Mouse (Mus musculus): ENCODE data around the gene Insig1. TPM values are rescaled to one million over a fixed set of nuclear protein-coding genes. Genes with fewer than 3 reads are reported as not detected.

The Insig1 gene
- polyA plus RNA-seq, 1 experiment from 2014 or later, result 48.5 TPM

DNA sequence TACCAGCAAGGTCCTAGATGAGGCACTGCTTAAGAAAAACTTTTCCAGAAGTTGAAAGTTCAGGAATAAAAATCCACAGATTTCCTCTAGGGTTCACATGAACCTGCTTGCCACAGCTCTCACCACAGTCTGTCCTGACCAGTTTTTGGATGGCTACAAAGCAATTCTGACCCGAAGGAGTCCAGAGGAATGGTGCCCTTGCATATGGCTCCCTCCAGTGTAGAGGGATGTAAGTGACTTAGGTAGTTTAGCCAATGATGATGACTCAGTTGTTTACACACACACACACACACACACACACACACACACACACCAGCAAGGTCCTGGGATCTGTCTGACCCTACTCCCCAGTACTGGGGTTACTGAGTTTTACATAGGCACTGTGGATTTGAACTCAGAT lies 19.4 kb downstream of the Insig1 start:
- Histone ChIP-seq H3K9me3 (replicated peaks) (no peaks in the 10 kb centered on the region), H3K27me3 (no peaks in the 10 kb centered on the region), H3K36me3 (no peaks in the 10 kb centered on the region), H3K4me1 (no peaks in the 10 kb centered on the region), H3K27ac (replicated peaks) (no peak overlapping the region), H3K4me2 (replicated peaks) (no peak overlapping the region), H3K4me3 (replicated peaks) (no peak overlapping the region), H3K9ac (no peak overlapping the region)
- WGBS, result 39% methylated on average over 1 of the region's 1 CpGs
- ATAC-seq (ENCODE audit: insufficient number of reproducible peaks, low FRiP score, low TSS enrichment, low read depth), result no peak

DNA sequence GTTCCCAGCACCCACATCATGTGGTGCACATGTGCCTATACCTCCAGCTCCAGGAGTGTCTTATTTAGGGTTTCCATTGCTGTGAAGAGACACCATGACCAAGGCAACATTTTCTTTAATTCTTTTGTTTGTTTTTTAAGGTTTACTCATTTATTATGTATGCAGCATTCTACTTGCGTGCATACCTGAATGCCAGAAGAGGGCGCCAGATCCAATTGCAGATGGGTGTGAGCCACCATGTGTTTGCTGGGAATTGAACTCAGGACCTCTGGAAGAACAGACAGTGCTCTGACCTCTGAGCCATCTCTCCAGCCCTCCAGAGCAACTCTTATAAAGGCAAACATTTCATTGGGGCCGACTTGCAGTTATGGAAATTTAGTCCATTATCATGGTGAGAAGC lies 21.2 kb downstream of the Insig1 start:
- Histone ChIP-seq H3K27ac (replicated peaks) (no peak overlapping the region), H3K4me3 (replicated peaks) (no peak overlapping the region), H3K4me2 (replicated peaks) (no peak overlapping the region), H3K27me3 (peaks cover 3% of the 10 kb centered on the region; the same call in 1 of the 2 replicates), H3K36me3 (no peaks in the 10 kb centered on the region), H3K9me3 (replicated peaks) (no peaks in the 10 kb centered on the region), H3K9ac (no peak overlapping the region), H3K4me1 (no peaks in the 10 kb centered on the region)
- WGBS, result 87% methylated on average over 3 of the region's 3 CpGs
- no peak for ATAC-seq (ENCODE audit: insufficient number of reproducible peaks, low FRiP score, low TSS enrichment, low read depth)

- H3K27ac ChIP-seq (replicated peaks), result no peak overlapping the region
- H3K4me1 ChIP-seq, result no peaks in the 10 kb centered on the region
- H3K4me3 ChIP-seq (replicated peaks), result no peak overlapping the region
- H3K9ac ChIP-seq, result no peak overlapping the region
- 20% methylated on average over 4 of the region's 4 CpGs for WGBS
- no peak for ATAC-seq (ENCODE audit: insufficient number of reproducible peaks, low FRiP score, low TSS enrichment, low read depth)
- no peaks in the 10 kb centered on the region for H3K9me3 ChIP-seq (replicated peaks)
- H3K36me3 ChIP-seq, result no peaks in the 10 kb centered on the region
- peaks cover 3% of the 10 kb centered on the region; the same call in 1 of the 2 replicates for H3K27me3 ChIP-seq
- no peak overlapping the region for H3K4me2 ChIP-seq (replicated peaks)
These were observed 22.7 kb downstream of the Insig1 start for GRCm38 (mm10) chr5:28093874-28094273.

- Histone ChIP-seq H3K9me3 (replicated peaks) (no peaks in the 10 kb centered on the region), H3K27ac (replicated peaks) (no peak overlapping the region), H3K9ac (no peak overlapping the region), H3K4me2 (replicated peaks) (no peak overlapping the region), H3K27me3 (peaks cover 3% of the 10 kb centered on the region; the same call in 1 of the 2 replicates), H3K4me1 (no peaks in the 10 kb centered on the region), H3K4me3 (replicated peaks) (no peak overlapping the region), H3K36me3 (no peaks in the 10 kb centered on the region)
- ATAC-seq (ENCODE audit: insufficient number of reproducible peaks, low FRiP score, low TSS enrichment, low read depth), result no peak
- WGBS, result 71% methylated on average over 3 of the region's 3 CpGs
These were observed 23.2 kb downstream of the Insig1 start for GRCm38 (mm10) chr5:28094393-28094792.

- Histone ChIP-seq H3K36me3 (no peaks in the 10 kb centered on the region), H3K4me1 (no peaks in the 10 kb centered on the region), H3K9me3 (replicated peaks) (no peaks in the 10 kb centered on the region), H3K9ac (no peak overlapping the region), H3K27me3 (peaks cover 3% of the 10 kb centered on the region; the same call in 1 of the 2 replicates), H3K27ac (replicated peaks) (no peak overlapping the region), H3K4me3 (replicated peaks) (no peak overlapping the region), H3K4me2 (replicated peaks) (no peak overlapping the region)
- ATAC-seq (ENCODE audit: insufficient number of reproducible peaks, low FRiP score, low TSS enrichment, low read depth), result no peak
- WGBS, result 68% methylated on average over 6 of the region's 6 CpGs
These were observed 23.7 kb downstream of the Insig1 start for GRCm38 (mm10) chr5:28094846-28095245.

DNA sequence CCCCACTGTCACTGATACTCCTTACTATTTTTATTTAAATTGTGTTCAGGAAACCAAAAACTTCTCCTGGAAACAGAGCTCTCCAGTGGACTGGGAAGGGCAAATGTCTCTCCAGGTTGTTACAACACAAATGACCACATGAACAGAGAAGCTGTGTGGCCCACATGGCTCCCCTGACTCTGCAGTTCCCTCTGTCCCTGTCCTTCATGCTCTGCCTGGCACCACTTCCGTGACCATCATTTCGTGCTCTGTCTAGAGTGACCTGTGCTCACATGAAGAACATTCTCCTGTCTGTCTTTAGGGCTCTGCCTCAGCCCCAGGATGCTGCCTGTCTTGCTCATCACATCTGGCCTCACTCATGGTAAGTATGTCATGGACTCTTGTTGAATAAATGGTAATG lies 24.5 kb downstream of the Insig1 start:
- no peak overlapping the region for H3K4me3 ChIP-seq (replicated peaks)
- no peaks in the 10 kb centered on the region for H3K9me3 ChIP-seq (replicated peaks)
- ATAC-seq (ENCODE audit: insufficient number of reproducible peaks, low FRiP score, low TSS enrichment, low read depth), result no peak
- no peak overlapping the region for H3K9ac ChIP-seq
- H3K4me1 ChIP-seq, result no peaks in the 10 kb centered on the region
- H3K36me3 ChIP-seq, result no peaks in the 10 kb centered on the region
- H3K4me2 ChIP-seq (replicated peaks), result no peak overlapping the region
- H3K27me3 ChIP-seq, result peaks cover 3% of the 10 kb centered on the region; the same call in 1 of the 2 replicates
- WGBS, result 71% methylated on average over 2 of the region's 2 CpGs
- no peak overlapping the region for H3K27ac ChIP-seq (replicated peaks)

GRCm38 (mm10) chr5:28106966-28107365 lies 35.8 kb downstream of the Insig1 start:
- H3K4me2 ChIP-seq (replicated peaks), result no peak overlapping the region
- WGBS, result 79% methylated on average over 4 of the region's 4 CpGs
- H3K27ac ChIP-seq (replicated peaks), result no peak overlapping the region
- no peak overlapping the region for H3K4me3 ChIP-seq (replicated peaks)
- H3K4me1 ChIP-seq, result no peaks in the 10 kb centered on the region
- H3K27me3 ChIP-seq, result no peaks in the 10 kb centered on the region
- ATAC-seq (ENCODE audit: insufficient number of reproducible peaks, low FRiP score, low TSS enrichment, low read depth), result no peak
- H3K36me3 ChIP-seq, result no peaks in the 10 kb centered on the region
- no peak overlapping the region for H3K9ac ChIP-seq
- no peaks in the 10 kb centered on the region for H3K9me3 ChIP-seq (replicated peaks)

DNA sequence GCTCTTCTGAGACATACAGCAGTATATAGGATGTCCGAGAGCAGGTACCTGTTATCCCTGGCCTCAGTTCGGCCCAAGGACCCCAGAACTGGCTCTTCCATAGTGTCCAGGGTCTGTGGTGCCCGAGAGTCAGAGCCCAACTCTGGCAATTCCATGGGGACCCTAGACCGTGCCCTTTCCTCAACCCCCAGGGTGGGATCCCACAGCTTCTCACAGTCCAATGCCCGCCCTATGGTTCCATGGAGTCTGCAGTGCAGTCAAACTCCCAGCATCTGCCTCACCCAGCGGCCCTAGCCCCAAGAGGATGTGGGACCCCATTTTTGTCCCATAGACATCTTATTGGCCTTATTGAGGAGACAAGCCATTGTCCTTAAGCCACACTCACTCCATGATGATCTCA lies 36.8 kb downstream of the Insig1 start:
- Histone ChIP-seq H3K36me3 (no peaks in the 10 kb centered on the region), H3K9me3 (replicated peaks) (no peaks in the 10 kb centered on the region), H3K27ac (replicated peaks) (no peak overlapping the region), H3K4me3 (replicated peaks) (no peak overlapping the region), H3K9ac (no peak overlapping the region), H3K4me1 (no peaks in the 10 kb centered on the region), H3K27me3 (no peaks in the 10 kb centered on the region), H3K4me2 (replicated peaks) (no peak overlapping the region)
- 84% methylated on average over 6 of the region's 6 CpGs for WGBS
- no peak for ATAC-seq (ENCODE audit: insufficient number of reproducible peaks, low FRiP score, low TSS enrichment, low read depth)

DNA sequence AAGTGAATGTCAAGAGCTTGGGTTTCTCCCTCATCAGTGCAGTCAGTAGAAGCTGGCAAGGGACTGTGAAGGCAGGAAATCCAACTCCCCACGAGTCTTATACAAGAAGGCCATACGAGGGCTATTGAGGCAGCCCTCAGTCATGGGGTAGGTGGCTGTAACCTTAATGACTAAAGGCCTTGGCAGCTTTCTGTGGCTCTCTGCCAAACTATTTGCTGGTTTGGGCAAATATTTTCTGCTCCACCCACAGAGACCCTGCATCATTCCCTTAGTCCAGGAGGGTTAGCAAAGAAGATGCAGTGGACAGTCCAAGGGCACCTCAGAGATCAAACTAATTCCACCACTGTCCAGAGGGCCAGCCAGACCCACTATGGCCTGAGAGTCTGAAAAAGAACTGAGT lies 39.7 kb downstream of the Insig1 start:
- no peaks in the 10 kb centered on the region for H3K4me1 ChIP-seq
- no peak overlapping the region for H3K4me2 ChIP-seq (replicated peaks)
- H3K27ac ChIP-seq (replicated peaks), result no peak overlapping the region
- peaks cover 4% of the 10 kb centered on the region; the same call in 1 of the 2 replicates for H3K27me3 ChIP-seq
- ATAC-seq (ENCODE audit: insufficient number of reproducible peaks, low FRiP score, low TSS enrichment, low read depth), result no peak
- H3K9ac ChIP-seq, result no peak overlapping the region
- no peaks in the 10 kb centered on the region for H3K9me3 ChIP-seq (replicated peaks)
- WGBS, result 57% methylated on average over 2 of the region's 2 CpGs
- no peaks in the 10 kb centered on the region for H3K36me3 ChIP-seq
- no peak overlapping the region for H3K4me3 ChIP-seq (replicated peaks)

GRCm38 (mm10) chr5:28117251-28117880 lies 46.2 kb downstream of the Insig1 start:
- 5% methylated on average over 13 of the region's 13 CpGs for WGBS
- Histone ChIP-seq H3K9ac (no peak overlapping the region), H3K36me3 (no peaks in the 10 kb centered on the region), H3K4me1 (peaks cover 7% of the 10 kb centered on the region; the same call in 1 of the 2 replicates), H3K4me3 (replicated peaks) (no peak overlapping the region), H3K27ac (replicated peaks) (no peak overlapping the region), H3K27me3 (peaks cover 63% of the 10 kb centered on the region), H3K4me2 (replicated peaks) (no peak overlapping the region), H3K9me3 (replicated peaks) (no peaks in the 10 kb centered on the region)
- ATAC-seq (ENCODE audit: insufficient number of reproducible peaks, low FRiP score, low TSS enrichment, low read depth), result no peak

DNA sequence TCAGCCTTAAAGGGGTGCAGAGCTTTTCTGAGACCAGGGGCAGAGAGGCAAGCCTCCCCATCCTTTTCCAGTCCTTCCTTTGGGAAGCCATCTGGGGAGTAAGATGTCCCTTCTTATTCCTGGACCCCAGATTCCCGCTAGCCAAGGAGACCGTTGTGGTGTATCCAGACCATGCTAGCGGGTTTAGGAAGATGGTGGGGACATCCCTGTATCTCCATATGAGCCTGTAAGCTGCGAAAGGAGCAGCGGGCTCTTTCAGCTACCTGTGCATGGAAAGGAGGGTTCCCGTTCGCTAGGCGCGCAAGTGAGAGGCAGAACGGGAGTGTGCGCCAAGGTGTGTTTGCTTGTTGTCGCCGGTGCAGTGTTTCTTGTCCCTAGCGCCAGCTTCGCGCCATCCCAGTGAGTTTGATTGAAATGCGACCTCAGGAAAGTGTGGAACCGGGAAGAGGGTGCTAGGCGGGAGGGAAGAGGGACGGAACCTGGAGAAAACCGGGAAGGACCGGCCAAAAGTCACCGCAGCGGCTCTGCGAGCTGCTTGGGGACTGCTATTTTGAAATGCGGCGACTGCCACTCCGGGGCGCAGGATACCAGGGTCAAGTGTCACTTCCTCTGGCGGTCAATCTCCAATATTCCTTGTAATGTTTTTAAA lies 46.8 kb downstream of the Insig1 start:
- H3K9me3 ChIP-seq (replicated peaks), result no peaks in the 10 kb centered on the region
- ATAC-seq (ENCODE audit: insufficient number of reproducible peaks, low FRiP score, low TSS enrichment, low read depth), result no peak
- H3K27me3 ChIP-seq, result peaks cover 68% of the 10 kb centered on the region
- H3K27ac ChIP-seq (replicated peaks), result no peak overlapping the region
- no peaks in the 10 kb centered on the region for H3K36me3 ChIP-seq
- no peak overlapping the region for H3K9ac ChIP-seq
- peaks cover 8% of the 10 kb centered on the region; the same call in 1 of the 2 replicates for H3K4me1 ChIP-seq
- WGBS, result under 1% methylated on average over 30 of the region's 30 CpGs
- H3K4me2 ChIP-seq (replicated peaks), result peak overlapping the region; percentile 38
- H3K4me3 ChIP-seq (replicated peaks), result peak overlapping the region; percentile 17

DNA sequence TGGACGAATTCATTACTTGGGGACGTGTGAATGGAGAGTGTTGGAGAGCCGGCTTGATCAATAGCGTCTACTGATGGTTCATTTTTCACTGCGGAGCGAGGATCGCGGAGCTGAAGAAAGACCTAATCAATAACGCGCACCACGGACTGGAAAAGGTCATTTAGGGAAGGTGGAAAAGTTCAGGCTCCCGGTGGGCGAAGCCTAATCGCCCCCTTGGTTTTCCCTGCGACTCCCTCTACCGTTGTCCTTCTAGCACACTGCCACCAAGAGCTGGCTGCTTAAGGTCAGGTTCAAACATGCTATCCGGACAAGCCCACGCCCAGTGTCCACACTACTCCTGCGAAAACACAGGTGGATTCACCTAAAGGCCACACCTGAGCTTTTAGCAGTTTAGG lies 47.4 kb downstream of the Insig1 start:
- peak overlapping the region; percentile 17 for H3K4me3 ChIP-seq (replicated peaks)
- no peaks in the 10 kb centered on the region for H3K36me3 ChIP-seq
- H3K4me1 ChIP-seq, result peaks cover 13% of the 10 kb centered on the region; the same call in 1 of the 2 replicates
- H3K27ac ChIP-seq (replicated peaks), result no peak overlapping the region
- no peaks in the 10 kb centered on the region for H3K9me3 ChIP-seq (replicated peaks)
- peak overlapping the region; percentile 38 for H3K4me2 ChIP-seq (replicated peaks)
- ATAC-seq (ENCODE audit: insufficient number of reproducible peaks, low FRiP score, low TSS enrichment, low read depth), result no peak
- peaks cover 72% of the 10 kb centered on the region for H3K27me3 ChIP-seq
- H3K9ac ChIP-seq, result no peak overlapping the region
- under 1% methylated on average over 19 of the region's 19 CpGs for WGBS

All from embryonic facial prominence, embryonic 15.5 days (tissue).